Mouse (Mus musculus): ENCODE data around the gene Ptpa. TPM values are rescaled to one million over a fixed set of nuclear protein-coding genes. Genes with fewer than 3 reads are reported as not detected.
A peak's percentile ranks its signal among the peaks of the same experiment; 100 is the strongest.

Ptpa gene
- total RNA-seq, 2 experiments from 2014 or later = 152 to 168 TPM

DNA sequence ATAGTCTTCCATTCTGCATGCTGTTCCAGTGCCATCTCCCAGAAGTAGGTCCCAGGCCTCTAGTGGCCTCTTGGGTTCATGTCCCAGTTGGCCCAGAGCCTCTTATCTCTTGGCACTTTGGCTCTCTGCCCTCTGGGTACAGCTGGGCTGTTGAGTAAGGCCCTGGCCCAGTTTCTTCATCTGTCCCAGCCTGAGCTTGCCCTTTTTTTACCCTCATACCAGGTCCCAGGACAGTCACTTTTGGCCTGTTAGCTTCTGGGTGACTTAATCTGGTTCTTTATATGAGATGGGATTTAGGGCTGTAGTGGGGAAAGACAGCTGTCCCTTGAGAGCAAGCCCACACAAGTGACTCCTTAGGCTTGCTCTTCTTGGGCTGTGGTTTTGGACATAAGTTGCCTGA, 13.3 kb downstream of the Ptpa start:
- no peak overlapping the region for H3K27ac ChIP-seq
- TF ChIP-seq CTCF (conservative IDR thresholded peaks at IDR 0.05) = no peak; the same call in 1 of the 2 replicates
- H3K4me3 ChIP-seq = no peak overlapping the region
- DNase-seq (ENCODE audit: low spot score in 2 of 2) = no peak

DNA sequence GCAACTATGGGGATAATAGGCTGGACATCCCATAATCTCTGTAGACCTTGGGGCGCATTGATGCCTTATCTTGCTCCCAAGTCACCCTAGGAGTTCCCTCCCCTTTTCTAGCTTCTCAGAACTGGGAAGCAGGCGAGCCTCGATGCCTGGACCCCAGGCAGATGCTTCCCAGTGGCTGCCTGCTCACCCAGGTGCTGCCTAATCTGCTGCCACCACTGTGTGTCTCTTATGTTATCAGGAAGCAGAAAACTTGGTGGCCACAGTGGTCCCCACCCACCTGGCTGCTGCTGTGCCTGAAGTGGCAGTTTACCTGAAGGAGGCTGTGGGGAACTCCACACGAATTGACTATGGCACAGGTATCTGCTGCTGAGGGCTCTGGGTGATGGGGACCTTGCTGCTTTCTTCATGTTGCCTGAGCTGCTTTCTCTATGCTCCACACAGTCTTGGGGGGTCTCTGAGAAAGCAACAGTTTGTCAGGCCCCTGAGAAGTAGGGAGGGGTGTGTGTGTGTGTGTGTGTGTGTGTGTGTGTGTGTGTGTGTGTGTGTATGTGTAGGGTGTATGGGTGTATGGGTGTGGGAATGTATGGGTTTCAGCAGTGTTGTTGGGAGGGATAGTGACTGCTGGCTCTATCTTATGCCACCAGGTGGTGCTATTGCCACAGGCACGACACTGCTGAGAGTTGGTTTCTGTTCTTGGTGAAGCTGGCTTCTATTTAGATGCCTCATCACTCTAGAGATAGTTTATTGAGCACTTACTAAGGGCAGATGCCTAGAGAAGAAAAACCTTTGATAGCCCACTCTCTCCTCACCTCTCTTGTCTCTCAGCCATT, 19.7 kb downstream of the Ptpa start:
- peak; percentile 69 to 77 for DNase-seq (ENCODE audit: low spot score in 2 of 2)
- peak; percentile 73 for TF ChIP-seq CTCF (conservative IDR thresholded peaks at IDR 0.05)
- H3K4me3 ChIP-seq = no peak overlapping the region

DNA sequence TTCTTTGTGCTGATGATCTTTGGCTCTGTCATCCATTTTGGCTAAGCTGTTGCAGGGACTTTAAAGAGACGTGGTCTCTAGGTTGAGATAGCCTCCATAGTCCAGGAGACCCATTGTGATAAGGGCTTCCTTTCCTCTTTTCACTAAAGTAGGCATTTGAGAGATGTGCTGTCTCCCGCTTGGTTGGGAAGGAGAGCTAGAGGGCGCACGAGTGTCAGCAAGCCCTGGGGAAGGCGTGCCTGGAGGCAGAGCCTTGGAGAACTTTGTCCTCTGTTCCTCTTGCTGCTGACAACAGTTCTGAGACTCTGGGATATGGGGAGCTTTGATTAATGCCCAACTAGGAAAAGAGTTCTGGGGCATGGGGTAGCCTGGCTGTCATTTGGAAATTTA, 20.3 kb downstream of the Ptpa start:
- Histone ChIP-seq H3K4me3 (no peak overlapping the region), H3K27ac (no peak overlapping the region)
- no peak for DNase-seq (ENCODE audit: low spot score in 2 of 2)
- TF ChIP-seq CTCF (conservative IDR thresholded peaks at IDR 0.05) = peak; percentile 31; the same call in 1 of the 2 replicates

More for the DNA sequence above, 19.7 kb downstream of the Ptpa start:
- H3K27ac ChIP-seq = no peak overlapping the region

DNA sequence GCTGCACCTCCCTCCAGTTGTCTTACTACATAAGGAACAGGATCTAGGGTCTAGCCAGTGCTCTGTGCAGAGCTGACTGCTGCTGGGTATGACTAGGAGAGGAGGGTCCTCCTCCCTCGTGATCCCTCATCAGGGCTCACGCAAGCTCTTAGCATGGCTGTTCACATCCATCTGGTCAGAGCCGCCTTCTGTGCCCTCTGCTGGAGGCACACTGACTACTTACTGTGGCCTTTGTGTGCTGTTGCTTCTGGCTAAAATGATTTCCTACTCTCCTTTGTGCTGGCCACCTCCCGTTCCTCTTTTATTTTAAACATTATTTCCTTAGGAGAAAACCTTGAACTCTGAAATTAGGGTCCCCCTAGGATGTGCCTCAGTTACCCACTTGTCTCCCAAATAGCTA, 21.0 kb downstream of the Ptpa start:
- Histone ChIP-seq H3K4me3 (no peak overlapping the region), H3K27ac (no peak overlapping the region)
- TF ChIP-seq CTCF (conservative IDR thresholded peaks at IDR 0.05) = no peak
- DNase-seq (ENCODE audit: low spot score in 2 of 2) = no peak

DNA sequence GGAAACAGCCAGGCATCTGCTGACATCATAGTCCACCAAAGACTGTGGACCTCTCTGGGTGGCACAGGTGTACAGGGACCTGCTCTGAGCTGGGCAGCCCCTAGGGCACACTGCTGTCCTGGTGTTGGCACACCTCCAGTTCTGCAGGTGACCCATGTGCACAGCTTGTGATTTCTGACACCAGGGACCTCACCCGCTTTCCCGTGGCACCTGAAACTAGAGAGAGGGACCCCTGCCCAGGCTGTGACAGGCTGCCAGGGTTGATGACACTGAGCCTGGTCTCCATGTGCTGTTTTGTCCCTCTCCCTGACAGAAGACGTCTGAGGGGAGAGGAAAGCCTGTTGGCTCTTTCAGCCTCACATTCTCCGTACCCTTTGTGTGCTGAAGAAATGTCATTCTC, 22.0 kb downstream of the Ptpa start:
- Histone ChIP-seq H3K4me3 (no peak overlapping the region), H3K27ac (no peak overlapping the region)
- DNase-seq (ENCODE audit: low spot score in 2 of 2) = no peak
- no peak for TF ChIP-seq CTCF (conservative IDR thresholded peaks at IDR 0.05)

DNA sequence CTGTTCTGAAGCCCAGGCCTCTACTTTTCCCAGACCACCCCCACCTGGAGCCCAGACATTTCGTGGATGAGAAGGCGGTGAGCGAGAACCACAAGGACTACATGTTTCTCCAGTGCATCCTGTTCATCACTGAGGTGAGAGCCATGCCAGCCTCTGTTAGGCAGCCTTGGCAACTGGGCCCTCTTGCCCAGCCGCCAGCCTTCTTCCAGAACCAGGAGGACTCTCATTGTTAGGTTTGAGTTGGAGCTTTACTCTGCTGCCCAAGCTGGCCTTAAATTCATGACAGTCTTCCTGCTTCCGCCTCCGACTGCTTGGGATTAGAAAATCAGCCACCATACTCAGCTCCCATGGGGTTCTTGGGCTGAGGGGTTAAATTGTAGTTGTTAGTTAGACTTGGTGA, 23.8 kb downstream of the Ptpa start:
- peak overlapping the region; percentile 98 for H3K27ac ChIP-seq
- no peak for TF ChIP-seq CTCF (conservative IDR thresholded peaks at IDR 0.05)
- no peak for DNase-seq (ENCODE audit: low spot score in 2 of 2)

DNA sequence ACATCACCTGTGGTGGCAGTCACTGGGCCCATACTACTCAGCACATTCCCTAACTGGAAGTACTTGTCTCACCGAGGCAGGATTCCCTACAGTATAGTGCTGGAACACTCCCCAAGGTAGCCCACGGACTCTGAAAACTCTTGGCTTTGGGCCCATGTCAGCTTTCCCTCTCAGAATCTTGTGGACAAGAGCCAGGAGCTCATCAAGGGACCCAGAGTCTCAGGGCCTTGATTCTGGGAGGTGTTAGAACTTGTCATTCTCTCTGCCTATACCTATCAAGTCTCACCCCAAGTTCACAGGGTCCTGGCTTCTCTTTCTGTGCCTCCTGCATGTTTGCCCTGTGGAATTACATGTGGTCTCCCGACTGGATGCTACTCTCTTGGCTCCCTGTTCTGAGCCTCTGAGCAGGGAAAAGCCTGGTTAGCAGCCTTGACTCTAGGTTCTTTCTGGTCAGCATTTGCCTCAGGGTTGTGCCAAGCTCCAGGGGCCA, 24.4 kb downstream of the Ptpa start:
- Histone ChIP-seq H3K4me3 (no peak overlapping the region), H3K27ac (peak overlapping the region; percentile 98)
- no peak for TF ChIP-seq CTCF (conservative IDR thresholded peaks at IDR 0.05)
- no peak for DNase-seq (ENCODE audit: low spot score in 2 of 2)

More for the DNA sequence above, 23.8 kb downstream of the Ptpa start:
- no peak overlapping the region for H3K4me3 ChIP-seq

DNA sequence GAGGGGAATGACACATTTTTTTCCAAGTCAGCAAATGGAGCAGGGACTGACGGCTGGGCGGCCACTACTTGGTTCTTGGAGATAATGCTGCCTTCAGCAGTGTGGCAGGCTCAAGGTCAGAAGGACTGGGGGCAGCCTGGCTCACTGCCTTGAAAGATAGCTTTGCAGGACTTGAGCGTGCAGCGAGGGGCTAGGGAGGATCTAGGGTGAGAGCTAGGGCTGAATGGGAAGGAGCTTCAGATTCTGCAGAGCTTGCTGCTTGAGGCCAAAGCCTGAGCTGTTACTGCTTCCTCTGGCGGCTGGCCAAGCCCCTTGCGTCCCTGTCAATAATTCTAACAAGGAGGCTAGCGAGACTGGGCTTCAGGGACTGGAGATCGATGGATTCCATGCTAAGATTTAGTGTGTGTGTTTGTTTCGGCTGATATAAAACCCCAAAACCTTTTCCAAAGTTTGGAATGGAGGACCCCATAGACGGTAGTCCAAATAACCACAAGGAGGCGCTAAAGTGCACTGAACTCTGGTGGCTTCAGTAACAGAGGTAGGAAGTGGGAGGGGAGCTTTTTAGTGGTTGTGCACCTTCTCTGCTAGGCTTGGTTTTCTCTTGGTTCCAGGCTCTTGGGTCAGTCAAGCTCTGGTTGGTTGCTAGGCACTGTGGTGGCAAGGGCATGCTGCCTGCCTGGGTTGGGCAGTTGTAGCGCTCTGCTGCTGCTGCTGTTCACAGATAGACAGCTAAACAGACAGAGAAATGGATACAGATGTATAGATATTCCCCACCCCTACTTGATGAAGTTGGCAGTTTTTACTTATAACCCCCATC, 25.1 kb downstream of the Ptpa start:
- peak overlapping the region; percentile 98 for H3K27ac ChIP-seq
- TF ChIP-seq CTCF (conservative IDR thresholded peaks at IDR 0.05) = peak; percentile 88
- peak; percentile 55 to 69 for DNase-seq (ENCODE audit: low spot score in 2 of 2)
- H3K4me3 ChIP-seq = peak overlapping the region; percentile 52

DNA sequence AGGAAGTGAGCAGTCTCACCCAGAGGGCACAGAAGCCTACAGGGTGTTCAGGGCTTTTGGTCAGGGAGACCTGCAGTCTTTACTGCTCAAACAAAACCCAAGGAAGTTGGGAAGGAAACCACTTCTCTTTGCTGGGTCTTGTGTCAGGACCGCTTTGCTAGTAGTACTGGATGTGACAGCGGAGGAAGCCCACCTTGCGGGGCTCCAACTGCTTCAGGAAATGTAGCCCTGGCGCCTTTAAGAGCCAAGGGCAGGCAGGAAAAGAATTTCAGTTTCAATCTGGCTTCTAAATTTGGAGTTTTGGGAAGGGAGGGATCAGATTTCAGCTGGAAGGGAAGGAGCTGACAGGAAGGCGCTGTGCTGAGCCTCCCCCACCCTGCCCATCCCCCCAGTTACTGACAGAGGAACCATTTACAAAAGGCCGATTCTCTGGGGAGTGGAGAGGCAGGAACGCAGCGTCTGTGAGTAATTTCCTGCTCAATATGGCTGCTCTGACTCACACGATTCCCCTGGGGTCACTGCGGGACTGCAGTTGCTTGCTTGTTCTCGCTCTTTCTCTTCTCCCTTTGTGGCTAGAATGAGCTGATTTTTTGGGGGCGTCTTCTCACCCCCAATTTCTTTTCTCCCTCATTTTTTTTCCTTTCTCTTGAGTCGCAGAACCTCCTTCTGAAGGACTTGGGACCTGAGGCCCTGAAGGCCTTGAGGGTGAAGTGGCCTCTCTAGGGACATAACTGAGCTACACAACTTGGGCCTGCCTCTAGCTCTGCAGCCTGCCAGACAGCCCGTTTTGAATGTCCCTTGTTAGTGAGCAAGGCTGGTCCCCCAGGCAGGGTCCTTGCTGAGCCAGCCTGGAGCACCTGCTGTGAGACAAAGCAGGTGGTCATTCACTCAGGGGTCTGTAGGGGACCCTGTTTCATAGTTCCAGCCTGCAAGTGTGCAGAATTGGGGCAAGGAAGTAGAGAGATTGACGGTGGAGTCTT, 26.0 kb downstream of the Ptpa start:
- Histone ChIP-seq H3K27ac (peak overlapping the region; percentile 98), H3K4me3 (peak overlapping the region; percentile 52)
- no peak for TF ChIP-seq CTCF (conservative IDR thresholded peaks at IDR 0.05)
- peak; percentile 69 to 88 for DNase-seq (ENCODE audit: low spot score in 2 of 2)

DNA sequence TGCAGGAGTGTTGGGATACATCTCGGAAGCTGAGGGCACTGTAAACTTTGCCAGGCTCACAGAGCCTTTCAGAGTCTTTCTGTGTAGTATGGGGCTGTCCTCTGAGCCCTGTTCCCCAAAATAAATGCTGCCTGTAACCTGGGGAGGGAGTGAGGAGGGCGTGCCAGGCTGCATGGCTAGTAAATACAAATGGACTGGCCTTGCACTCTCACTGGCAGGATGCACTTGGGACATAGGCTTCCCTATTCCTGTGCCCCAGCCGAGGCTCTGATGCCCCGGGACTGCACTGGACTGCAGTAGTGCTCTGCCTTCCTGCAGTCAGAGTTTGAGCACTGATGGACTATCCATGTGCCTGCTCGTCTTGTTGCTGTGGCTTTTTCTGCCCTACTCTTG, 26.7 kb downstream of the Ptpa start:
- Histone ChIP-seq H3K27ac (peak overlapping the region; percentile 98), H3K4me3 (peak overlapping the region; percentile 52)
- no peak for TF ChIP-seq CTCF (conservative IDR thresholded peaks at IDR 0.05)
- no peak for DNase-seq (ENCODE audit: low spot score in 2 of 2)

DNA sequence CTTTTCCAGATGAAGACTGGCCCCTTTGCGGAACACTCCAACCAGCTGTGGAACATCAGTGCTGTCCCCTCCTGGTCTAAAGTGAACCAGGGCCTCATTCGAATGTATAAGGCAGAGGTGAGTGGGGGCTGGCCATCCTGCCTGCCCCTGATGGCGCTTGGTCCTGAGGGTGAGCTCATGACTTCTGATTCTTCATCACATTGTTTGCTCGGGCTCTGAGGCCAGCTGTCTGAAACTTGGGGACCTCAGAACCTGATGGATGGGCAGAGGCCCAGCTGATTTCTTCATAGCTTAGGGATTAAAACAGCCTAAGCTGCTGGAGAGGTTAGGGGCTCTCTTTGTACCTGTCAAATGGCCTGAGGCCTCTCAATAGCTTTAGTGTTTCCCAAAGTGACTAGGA, 27.4 kb downstream of the Ptpa start:
- no peak for DNase-seq (ENCODE audit: low spot score in 2 of 2)
- H3K27ac ChIP-seq = peak overlapping the region; percentile 98
- no peak overlapping the region for H3K4me3 ChIP-seq
- no peak for TF ChIP-seq CTCF (conservative IDR thresholded peaks at IDR 0.05)

DNA sequence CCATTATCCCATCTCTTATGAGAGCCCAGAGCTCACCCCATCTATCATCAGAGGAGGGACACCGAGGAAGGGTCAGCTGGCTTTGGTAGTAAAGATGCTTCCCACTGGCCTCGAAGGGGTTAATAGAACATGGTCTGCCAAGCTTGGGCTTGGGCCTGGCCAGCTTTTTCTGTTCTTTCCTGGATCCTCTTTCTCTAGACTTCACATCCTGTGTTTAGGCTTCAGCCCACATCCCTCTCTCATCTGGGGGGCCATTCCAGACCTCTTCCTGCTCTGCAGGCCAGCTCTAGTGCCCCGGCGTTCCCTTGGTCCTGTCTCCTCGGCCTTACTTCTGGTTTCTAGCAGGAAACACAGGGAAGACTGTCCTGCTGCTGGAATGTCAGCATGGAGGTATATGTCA, 28.2 kb downstream of the Ptpa start:
- H3K27ac ChIP-seq = peak overlapping the region; percentile 98; the same call in 1 of the 2 replicates

More for the DNA sequence above, 28.2 kb downstream of the Ptpa start:
- no peak for DNase-seq (ENCODE audit: low spot score in 2 of 2)
- H3K4me3 ChIP-seq = no peak overlapping the region
- no peak for TF ChIP-seq CTCF (conservative IDR thresholded peaks at IDR 0.05)
